Mouse (Mus musculus) intestine, embryonic 15.5 days (tissue): ENCODE data around the gene Eid3. TPM values are rescaled to one million over a fixed set of nuclear protein-coding genes. Genes with fewer than 3 reads are reported as not detected.

ENCODE experiments used
- ATAC-seq: fragments of 200-750 bp; cut with Nextera tagmentation; 2 replicates; pipeline ENCODE4 v1.8.0; 2017; ENCODE audit warnings: moderate TSS enrichment, moderate library complexity
- H3K27ac ChIP-seq: fragments of 300-500 bp; sonication (generic); 2 replicates; pipeline ENCODE4 v1.5.1; 2015; ENCODE audit warnings: mild to moderate bottlenecking, inconsistent platforms
- H3K27me3 ChIP-seq: fragments of 300-500 bp; sonication (generic); replicated peaks from 2 replicates; pipeline ENCODE4 v1.6.1; 2015; ENCODE audit warnings: inconsistent platforms
- H3K36me3 ChIP-seq: fragments of 300-500 bp; sonication (generic); 2 replicates; pipeline ENCODE4 v1.6.1; 2015; ENCODE audit warnings: inconsistent platforms
- H3K4me1 ChIP-seq: fragments of 300-500 bp; sonication (generic); replicated peaks from 2 replicates; pipeline ENCODE4 v1.6.1; 2015; ENCODE audit warnings: inconsistent platforms
- H3K4me2 ChIP-seq: fragments of 300-500 bp; sonication (generic); replicated peaks from 2 replicates; pipeline ENCODE4 v1.6.1; 2015; ENCODE audit warnings: mild to moderate bottlenecking, inconsistent platforms
- H3K4me3 ChIP-seq: fragments of 300-500 bp; sonication (generic); replicated peaks from 2 replicates; pipeline ENCODE4 v1.5.1; 2015; ENCODE audit warnings: inconsistent platforms
- H3K9ac ChIP-seq: fragments of 300-500 bp; sonication (generic); 2 replicates; pipeline ENCODE4 v1.6.1; 2015; ENCODE audit warnings: inconsistent platforms
- H3K9me3 ChIP-seq: fragments of 300-500 bp; sonication (generic); 2 replicates; pipeline ENCODE4 v1.6.1; 2016; ENCODE audit warnings: inconsistent platforms
- WGBS: fragments of 180-500 bp; shearing (Covaris S2); methylation state at CpG from one replicate; pipeline ENCODE4 v1.1.7; 2015; 5-methylcytosine and 5-hydroxymethylcytosine counted together
- polyA plus RNA-seq: library from polyadenylated mRNA; unstranded; fragments of >200 nt; fragmentation: Nextera tagmentation; extraction: Ambion mirVana; gene quantifications from 2 replicates; pipeline ENCODE4 v1.2.1, GENCODE M21; 2015

The Eid3 gene
- polyA plus RNA-seq, 1 experiment from 2014 or later = 0.46 TPM

- no peak overlapping the region for H3K4me3 ChIP-seq
- no peaks in the 10 kb centered on the region for H3K9me3 ChIP-seq
- H3K27me3 ChIP-seq = no peaks in the 10 kb centered on the region
- no peak overlapping the region for H3K27ac ChIP-seq
- H3K36me3 ChIP-seq = 0 out of 2 replicates have a peak, but pooled peaks cover 9% of the 10 kb centered on the region
- no peak for ATAC-seq
- WGBS = 91% methylated on average over 18 of the region's 18 CpGs
- no peak overlapping the region for H3K9ac ChIP-seq
- no peak overlapping the region for H3K4me2 ChIP-seq
- peaks cover 10% of the 10 kb centered on the region; the same call in 1 of the 2 replicates for H3K4me1 ChIP-seq
Measured at GRCm38 (mm10) chr10:82866832-82867231, 406 bp downstream of the Eid3 start.

DNA sequence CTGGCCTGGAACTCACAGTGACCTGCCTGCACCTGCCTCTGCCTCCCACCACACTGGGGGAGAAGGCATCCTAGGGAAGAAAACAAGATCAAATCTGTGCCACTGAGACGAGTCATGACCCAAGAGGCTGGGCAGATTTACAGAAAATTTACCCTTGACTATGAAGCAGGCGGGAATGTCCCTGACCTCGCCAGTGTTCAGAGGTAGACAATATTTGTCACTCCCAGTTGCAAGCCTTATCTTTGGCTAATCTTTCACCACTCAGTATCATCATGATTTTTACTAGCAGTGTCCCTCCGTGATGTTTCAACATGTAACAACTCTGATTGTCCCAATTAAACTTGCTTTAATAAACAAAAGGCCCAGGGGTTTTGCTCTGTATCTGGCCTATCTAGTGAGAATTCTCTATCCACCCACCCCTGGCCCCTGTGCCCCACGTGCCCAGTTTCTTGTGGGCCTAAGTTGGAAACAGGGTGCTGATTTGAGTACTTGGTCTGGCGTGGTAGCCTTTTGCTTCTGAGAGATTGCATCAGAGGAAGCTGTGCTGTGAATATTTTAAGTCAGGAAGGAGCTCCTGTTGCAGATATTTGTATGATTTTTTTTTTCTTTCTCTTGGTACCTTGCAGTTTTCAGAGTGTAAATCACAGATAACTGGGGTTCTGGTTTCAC, 2.1 kb downstream of the Eid3 start:
- Histone ChIP-seq H3K27ac (no peak overlapping the region), H3K4me2 (no peak overlapping the region), H3K4me3 (no peak overlapping the region), H3K4me1 (peaks cover 4% of the 10 kb centered on the region), H3K27me3 (no peaks in the 10 kb centered on the region), H3K9me3 (no peaks in the 10 kb centered on the region), H3K36me3 (0 out of 2 replicates have a peak, but pooled peaks cover 9% of the 10 kb centered on the region), H3K9ac (no peak overlapping the region)
- no peak for ATAC-seq
- 70% methylated on average over 6 of the region's 6 CpGs for WGBS

DNA sequence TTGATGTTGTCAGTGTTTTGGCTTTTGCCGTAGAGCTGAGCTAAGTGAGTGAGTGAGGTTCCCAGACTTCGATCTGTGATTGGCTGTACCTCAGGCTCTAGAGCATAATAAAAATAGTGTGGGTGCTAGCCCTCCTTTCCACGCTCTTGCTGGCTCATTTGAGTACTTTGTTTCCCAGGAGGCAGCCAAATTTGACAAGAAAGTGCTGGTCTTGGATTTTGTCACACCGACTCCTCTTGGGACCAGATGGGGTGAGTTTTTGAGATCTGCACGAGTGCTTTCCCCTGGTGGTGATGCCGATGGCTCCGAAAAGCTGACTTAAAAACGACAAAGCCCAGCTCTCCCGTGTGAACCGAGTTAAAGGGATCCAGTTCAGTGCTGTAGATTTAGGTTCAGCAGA, 9.0 kb downstream of the Eid3 start:
- Histone ChIP-seq H3K9me3 (no peaks in the 10 kb centered on the region), H3K4me3 (no peak overlapping the region), H3K9ac (no peak overlapping the region), H3K4me1 (peaks cover 10% of the 10 kb centered on the region), H3K27me3 (no peaks in the 10 kb centered on the region), H3K4me2 (no peak overlapping the region), H3K27ac (peak overlapping the region; percentile 67; the same call in 1 of the 2 replicates), H3K36me3 (peaks cover 44% of the 10 kb centered on the region)
- WGBS = 81% methylated on average over 10 of the region's 10 CpGs
- no peak for ATAC-seq

DNA sequence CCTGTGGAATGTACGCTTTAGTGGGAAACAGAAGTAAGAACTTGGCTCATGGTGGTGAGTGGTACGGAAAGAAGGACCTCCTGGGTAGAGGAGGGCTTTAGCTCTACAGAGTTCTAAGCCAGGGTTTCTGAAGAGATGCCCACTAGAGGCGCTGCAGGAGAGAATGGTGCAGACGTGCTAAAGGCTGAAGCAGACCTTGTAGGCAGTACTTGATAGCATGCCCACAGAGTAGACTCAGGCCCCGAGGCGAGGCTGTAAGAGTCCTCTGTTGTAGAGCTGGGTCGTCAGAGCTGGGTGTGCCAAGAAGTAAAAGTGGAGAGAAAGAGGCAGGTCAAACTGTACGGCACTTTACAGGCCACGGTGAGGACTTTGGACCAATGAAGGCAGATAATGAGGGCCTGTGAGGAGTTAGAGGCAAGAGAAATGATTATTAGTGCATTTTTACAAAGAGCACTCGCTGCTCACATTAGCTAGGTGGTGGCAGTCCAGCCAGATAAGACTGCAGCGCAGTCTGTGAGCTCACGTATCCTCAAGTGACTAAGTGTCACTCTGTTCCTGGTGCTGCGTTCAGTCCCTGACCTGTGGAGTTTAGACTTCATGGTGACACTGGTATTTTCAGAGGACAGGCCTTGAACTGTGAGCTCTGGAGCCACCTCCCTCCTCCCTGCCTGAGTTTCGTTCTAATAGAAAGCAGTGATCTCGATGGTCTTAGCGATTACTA, 9.8 kb downstream of the Eid3 start:
- 64% methylated on average over 16 of the region's 16 CpGs for WGBS
- Histone ChIP-seq H3K27ac (peak overlapping the region; percentile 67), H3K4me3 (no peak overlapping the region), H3K4me1 (peaks cover 10% of the 10 kb centered on the region), H3K36me3 (peaks cover 50% of the 10 kb centered on the region), H3K9ac (no peak overlapping the region), H3K27me3 (no peaks in the 10 kb centered on the region), H3K9me3 (no peaks in the 10 kb centered on the region), H3K4me2 (0 out of 2 replicates have a peak overlapping the region, but pooled peaks have one; percentile 4)
- ATAC-seq = peak; percentile 96

- 94% methylated on average over 6 of the region's 6 CpGs for WGBS
- Histone ChIP-seq H3K36me3 (peaks cover 24% of the 10 kb centered on the region), H3K4me3 (no peak overlapping the region), H3K4me2 (no peak overlapping the region), H3K27ac (no peak overlapping the region), H3K27me3 (no peaks in the 10 kb centered on the region), H3K9me3 (no peaks in the 10 kb centered on the region), H3K9ac (no peak overlapping the region), H3K4me1 (0 out of 2 replicates have a peak, but pooled peaks cover 5% of the 10 kb centered on the region)
- ATAC-seq = no peak
Measured at GRCm38 (mm10) chr10:82887354-82887753, 20.9 kb downstream of the Eid3 start.

DNA sequence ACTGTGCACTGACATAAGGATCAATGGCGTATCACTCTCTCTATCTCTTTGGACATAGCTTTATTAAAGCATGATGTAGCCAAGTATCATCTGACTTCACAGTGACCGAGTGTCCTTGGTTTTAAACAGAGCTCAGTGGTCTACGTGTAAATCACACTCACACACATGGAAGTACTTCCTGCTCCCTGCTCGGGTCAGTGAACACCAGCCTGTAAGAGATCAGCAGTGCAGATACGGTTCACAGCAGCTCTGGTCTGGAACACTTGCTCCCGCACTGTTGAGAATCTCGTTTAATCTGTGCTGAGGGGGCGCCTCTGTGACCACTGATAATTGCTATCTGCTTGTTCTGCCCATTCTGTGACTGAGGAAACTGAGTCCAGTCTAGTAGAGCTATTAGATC, 22.1 kb downstream of the Eid3 start:
- H3K36me3 ChIP-seq = peaks cover 24% of the 10 kb centered on the region
- no peaks in the 10 kb centered on the region for H3K27me3 ChIP-seq
- H3K27ac ChIP-seq = 0 out of 2 replicates have a peak overlapping the region, but pooled peaks have one; percentile 22
- H3K9ac ChIP-seq = no peak overlapping the region
- H3K4me1 ChIP-seq = 0 out of 2 replicates have a peak, but pooled peaks cover 6% of the 10 kb centered on the region
- WGBS = 87% methylated on average over 8 of the region's 8 CpGs
- H3K4me3 ChIP-seq = no peak overlapping the region
- ATAC-seq = no peak
- H3K9me3 ChIP-seq = no peaks in the 10 kb centered on the region
- no peak overlapping the region for H3K4me2 ChIP-seq

DNA sequence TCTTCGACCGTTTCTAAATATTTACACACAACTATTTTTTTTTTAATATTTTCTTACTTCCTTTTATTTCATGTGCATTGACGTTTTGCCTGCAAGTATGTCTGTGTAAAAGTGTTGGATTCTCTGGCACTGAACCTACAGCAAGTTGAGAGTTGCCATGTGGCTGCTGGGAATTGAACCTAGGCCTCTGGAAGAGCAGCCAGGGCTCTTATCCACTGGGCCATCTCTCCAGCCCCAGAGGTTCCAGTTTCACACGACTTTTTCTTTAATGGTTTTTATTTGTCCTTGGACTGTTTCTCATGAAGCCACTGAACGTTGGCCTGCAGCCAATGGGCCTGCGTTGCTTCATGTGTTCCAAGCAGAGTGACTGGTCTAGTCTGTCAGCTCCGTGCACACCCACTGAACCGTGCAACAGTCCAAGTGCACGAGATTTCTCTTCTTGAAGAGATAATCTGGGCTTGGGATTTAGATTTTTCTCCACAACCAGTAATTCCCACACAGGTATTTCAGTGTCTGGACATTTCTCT, 23.1 kb downstream of the Eid3 start:
- Histone ChIP-seq H3K27me3 (no peaks in the 10 kb centered on the region), H3K9ac (no peak overlapping the region), H3K4me3 (no peak overlapping the region), H3K9me3 (no peaks in the 10 kb centered on the region), H3K36me3 (peaks cover 24% of the 10 kb centered on the region), H3K27ac (peak overlapping the region; percentile 23; the same call in 1 of the 2 replicates), H3K4me2 (no peak overlapping the region), H3K4me1 (peaks cover 8% of the 10 kb centered on the region; the same call in 1 of the 2 replicates)
- ATAC-seq = peak; percentile 81
- WGBS = 40% methylated on average over 9 of the region's 9 CpGs

DNA sequence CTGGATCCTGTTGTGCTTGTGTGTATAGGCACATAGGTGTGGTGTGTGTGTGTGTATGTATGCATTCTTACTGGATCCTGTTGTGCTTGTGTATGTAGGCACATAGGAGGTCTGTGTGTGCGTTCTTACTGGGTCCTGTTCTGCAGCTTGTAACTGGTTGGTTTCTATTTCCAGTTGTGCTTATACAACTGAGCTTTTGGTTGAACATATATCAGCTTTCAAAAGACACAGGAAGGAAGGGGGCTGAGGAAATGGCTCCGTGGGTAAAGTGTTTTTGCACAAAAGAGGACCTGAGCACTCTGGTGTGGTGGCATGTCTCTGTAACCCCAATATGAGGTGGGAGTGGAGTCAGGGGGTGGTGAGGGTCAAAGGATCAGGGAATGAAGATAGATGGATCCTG, 24.5 kb downstream of the Eid3 start:
- peak overlapping the region; percentile 36; the same call in 1 of the 2 replicates for H3K27ac ChIP-seq
- no peaks in the 10 kb centered on the region for H3K9me3 ChIP-seq
- 63% methylated on average over 2 of the region's 2 CpGs for WGBS
- no peak overlapping the region for H3K4me3 ChIP-seq
- peaks cover 8% of the 10 kb centered on the region; the same call in 1 of the 2 replicates for H3K4me1 ChIP-seq
- no peak for ATAC-seq
- H3K9ac ChIP-seq = no peak overlapping the region
- no peaks in the 10 kb centered on the region for H3K27me3 ChIP-seq
- H3K36me3 ChIP-seq = peaks cover 18% of the 10 kb centered on the region
- H3K4me2 ChIP-seq = no peak overlapping the region

GRCm38 (mm10) chr10:82891427-82891826, 25.0 kb downstream of the Eid3 start:
- WGBS = 60% methylated on average over 7 of the region's 7 CpGs
- Histone ChIP-seq H3K4me3 (no peak overlapping the region), H3K27ac (no peak overlapping the region), H3K4me1 (peaks cover 8% of the 10 kb centered on the region; the same call in 1 of the 2 replicates), H3K27me3 (no peaks in the 10 kb centered on the region), H3K36me3 (peaks cover 16% of the 10 kb centered on the region), H3K4me2 (no peak overlapping the region), H3K9me3 (no peaks in the 10 kb centered on the region), H3K9ac (no peak overlapping the region)
- no peak for ATAC-seq

GRCm38 (mm10) chr10:82892442-82893055, 26.1 kb downstream of the Eid3 start:
- Histone ChIP-seq H3K36me3 (peaks cover 16% of the 10 kb centered on the region), H3K9ac (no peak overlapping the region), H3K4me3 (no peak overlapping the region), H3K9me3 (no peaks in the 10 kb centered on the region), H3K4me2 (no peak overlapping the region), H3K27me3 (no peaks in the 10 kb centered on the region), H3K27ac (no peak overlapping the region), H3K4me1 (peaks cover 8% of the 10 kb centered on the region; the same call in 1 of the 2 replicates)
- ATAC-seq = no peak
- WGBS = 88% methylated on average over 9 of the region's 9 CpGs

GRCm38 (mm10) chr10:82893872-82894650, 27.6 kb downstream of the Eid3 start:
- no peak overlapping the region for H3K4me2 ChIP-seq
- no peak overlapping the region for H3K9ac ChIP-seq
- peak overlapping the region; percentile 18 for H3K27ac ChIP-seq
- H3K27me3 ChIP-seq = no peaks in the 10 kb centered on the region
- peaks cover 22% of the 10 kb centered on the region for H3K36me3 ChIP-seq
- H3K9me3 ChIP-seq = no peaks in the 10 kb centered on the region
- no peak for ATAC-seq
- H3K4me3 ChIP-seq = no peak overlapping the region
- peaks cover 8% of the 10 kb centered on the region; the same call in 1 of the 2 replicates for H3K4me1 ChIP-seq
- WGBS = 73% methylated on average over 18 of the region's 18 CpGs
